Mouse (Mus musculus) embryonic fibroblast, embryonic 13.5 days (primary cell): ENCODE data around the gene Baz2a.

Experiments used
- CTCF ChIP-seq: IDR thresholded peaks from 2 replicates; pipeline ENCODE4 v1.5.1; 2011; ENCODE audit warnings: mild to moderate bottlenecking, control low read depth, low read length, moderate library complexity, borderline replicate concordance; ENCODE audit not compliant: insufficient read depth
- POLR2A ChIP-seq: IDR thresholded peaks from 2 replicates; pipeline ENCODE4 v1.6.1; 2011; ENCODE audit warnings: low read depth, mild to moderate bottlenecking, control low read depth, low read length, moderate library complexity

- TF ChIP-seq POLR2A, result no peak
- no peak for TF ChIP-seq CTCF
Measured at GRCm38 (mm10) chr10:128127497-128127896, 36.1 kb downstream of the Baz2a start.
